Mouse (Mus musculus): ENCODE measurements around the gene Nup43. TPM values are rescaled to one million over a fixed set of nuclear protein-coding genes. Genes with fewer than 3 reads are reported as not detected.

Gene Nup43
- total and polyA plus RNA-seq, 3 experiments, result 1.8 to 53.4 (median 37.9) TPM

GRCm38 (mm10) chr10:7651057-7651456, 16.2 kb upstream of the Nup43 start:
- Histone ChIP-seq H3K27me3 (ENCODE audit: insufficient read depth, low read length) (no peaks in the 10 kb centered on the region), H3K9me3 (replicated peaks) (no peaks in the 10 kb centered on the region), H3K36me3 (replicated peaks) (peaks cover 78% of the 10 kb centered on the region), H3K4me1 (ENCODE audit: insufficient read depth, low read depth, low read length) (peaks cover 17% of the 10 kb centered on the region), H3K4me3 (ENCODE audit: low read depth, low read length) (no peak overlapping the region)
- DNase-seq (ENCODE audit: low spot score) (no peak), ATAC-seq (ENCODE audit: extremely low read depth, insufficient number of reproducible peaks, low FRiP score, poor library complexity, severe bottlenecking) (no peak)
- no peak for TF ChIP-seq TAL1 (conservative IDR thresholded peaks at IDR 0.05; ENCODE audit: low read depth, low read length)
- TF ChIP-seq POLR2AphosphoS5 (IDR thresholded peaks at IDR 0.05; ENCODE audit: insufficient replicate concordance, low read depth, low read length), result no peak
- no peak for TF ChIP-seq CTCF (IDR thresholded peaks at IDR 0.05; ENCODE audit: low read depth, low read length)
- TF ChIP-seq GATA2 (IDR thresholded peaks at IDR 0.05; ENCODE audit: borderline replicate concordance, low read depth, low read length), result no peak
- TF ChIP-seq GATA1 (IDR thresholded peaks at IDR 0.05; ENCODE audit: borderline replicate concordance, low read length), result no peak

- Histone ChIP-seq H3K27me3 (ENCODE audit: insufficient read depth, low read length) (no peaks in the 10 kb centered on the region), H3K4me3 (ENCODE audit: low read depth, low read length) (peak overlapping the region; percentile 98), H3K9me3 (replicated peaks) (no peaks in the 10 kb centered on the region), H3K4me1 (ENCODE audit: insufficient read depth, low read depth, low read length) (peaks cover 40% of the 10 kb centered on the region), H3K36me3 (replicated peaks) (peaks cover 16% of the 10 kb centered on the region)
- DNase-seq (ENCODE audit: low spot score) (peak; percentile 86), ATAC-seq (ENCODE audit: extremely low read depth, insufficient number of reproducible peaks, low FRiP score, poor library complexity, severe bottlenecking) (peak; percentile 42)
- TF ChIP-seq GATA2 (IDR thresholded peaks at IDR 0.05; ENCODE audit: borderline replicate concordance, low read depth, low read length), result no peak
- TF ChIP-seq POLR2AphosphoS5 (IDR thresholded peaks at IDR 0.05; ENCODE audit: insufficient replicate concordance, low read depth, low read length), result no peak
- no peak for TF ChIP-seq GATA1 (IDR thresholded peaks at IDR 0.05; ENCODE audit: borderline replicate concordance, low read length)
- TF ChIP-seq CTCF (IDR thresholded peaks at IDR 0.05; ENCODE audit: low read depth, low read length), result no peak
- no peak for TF ChIP-seq TAL1 (conservative IDR thresholded peaks at IDR 0.05; ENCODE audit: low read depth, low read length)
Observed at GRCm38 (mm10) chr10:7662471-7663141, 4.7 kb upstream of the Nup43 start.

- ATAC-seq (ENCODE audit: extremely low read depth, insufficient number of reproducible peaks, low FRiP score, poor library complexity, severe bottlenecking), result peak; percentile 25; the same call in 1 of the 2 replicates
- H3K9me3 ChIP-seq (replicated peaks), result no peaks in the 10 kb centered on the region
- peaks cover 10% of the 10 kb centered on the region for H3K36me3 ChIP-seq (replicated peaks)
- TF ChIP-seq GATA2 (IDR thresholded peaks at IDR 0.05; ENCODE audit: borderline replicate concordance, low read depth, low read length) (no peak), TAL1 (conservative IDR thresholded peaks at IDR 0.05; ENCODE audit: low read depth, low read length) (no peak), CTCF (IDR thresholded peaks at IDR 0.05; ENCODE audit: low read depth, low read length) (no peak), POLR2AphosphoS5 (IDR thresholded peaks at IDR 0.05; ENCODE audit: insufficient replicate concordance, low read depth, low read length) (no peak), GATA1 (IDR thresholded peaks at IDR 0.05; ENCODE audit: borderline replicate concordance, low read length) (no peak)
- no peaks in the 10 kb centered on the region for H3K27me3 ChIP-seq (ENCODE audit: insufficient read depth, low read length)
- DNase-seq (ENCODE audit: low spot score), result peak; percentile 92
- peak overlapping the region; percentile 98 for H3K4me3 ChIP-seq (ENCODE audit: low read depth, low read length)
- H3K4me1 ChIP-seq (ENCODE audit: insufficient read depth, low read depth, low read length), result peaks cover 43% of the 10 kb centered on the region
Observed at GRCm38 (mm10) chr10:7663159-7664026, 3.9 kb upstream of the Nup43 start.

- ATAC-seq (ENCODE audit: extremely low read depth, insufficient number of reproducible peaks, low FRiP score, poor library complexity, severe bottlenecking), result no peak
- Histone ChIP-seq H3K4me3 (ENCODE audit: low read depth, low read length) (peak overlapping the region; percentile 98), H3K27me3 (ENCODE audit: insufficient read depth, low read length) (no peaks in the 10 kb centered on the region), H3K4me1 (ENCODE audit: insufficient read depth, low read depth, low read length) (peaks cover 42% of the 10 kb centered on the region), H3K9me3 (replicated peaks) (no peaks in the 10 kb centered on the region), H3K36me3 (replicated peaks) (peaks cover 9% of the 10 kb centered on the region)
- DNase-seq (ENCODE audit: low spot score), result no peak
- TF ChIP-seq CTCF (IDR thresholded peaks at IDR 0.05; ENCODE audit: low read depth, low read length) (no peak), GATA1 (IDR thresholded peaks at IDR 0.05; ENCODE audit: borderline replicate concordance, low read length) (no peak), POLR2AphosphoS5 (IDR thresholded peaks at IDR 0.05; ENCODE audit: insufficient replicate concordance, low read depth, low read length) (no peak), GATA2 (IDR thresholded peaks at IDR 0.05; ENCODE audit: borderline replicate concordance, low read depth, low read length) (no peak), TAL1 (conservative IDR thresholded peaks at IDR 0.05; ENCODE audit: low read depth, low read length) (no peak)
Observed at GRCm38 (mm10) chr10:7664027-7664526, 3.2 kb upstream of the Nup43 start.

GRCm38 (mm10) chr10:7664889-7665288, 2.4 kb upstream of the Nup43 start:
- H3K4me3 ChIP-seq (ENCODE audit: low read depth, low read length), result no peak overlapping the region
- ATAC-seq (ENCODE audit: extremely low read depth, insufficient number of reproducible peaks, low FRiP score, poor library complexity, severe bottlenecking) (no peak), DNase-seq (ENCODE audit: low spot score) (no peak)
- no peaks in the 10 kb centered on the region for H3K9me3 ChIP-seq (replicated peaks)
- peaks cover 42% of the 10 kb centered on the region for H3K4me1 ChIP-seq (ENCODE audit: insufficient read depth, low read depth, low read length)
- H3K27me3 ChIP-seq (ENCODE audit: insufficient read depth, low read length), result no peaks in the 10 kb centered on the region
- TF ChIP-seq TAL1 (conservative IDR thresholded peaks at IDR 0.05; ENCODE audit: low read depth, low read length) (no peak), POLR2AphosphoS5 (IDR thresholded peaks at IDR 0.05; ENCODE audit: insufficient replicate concordance, low read depth, low read length) (no peak), CTCF (IDR thresholded peaks at IDR 0.05; ENCODE audit: low read depth, low read length) (no peak), GATA2 (IDR thresholded peaks at IDR 0.05; ENCODE audit: borderline replicate concordance, low read depth, low read length) (no peak), GATA1 (IDR thresholded peaks at IDR 0.05; ENCODE audit: borderline replicate concordance, low read length) (no peak)
- peaks cover 11% of the 10 kb centered on the region for H3K36me3 ChIP-seq (replicated peaks)

GRCm38 (mm10) chr10:7673673-7674072, 6.4 kb downstream of the Nup43 start:
- no peaks in the 10 kb centered on the region for H3K9me3 ChIP-seq (replicated peaks)
- ATAC-seq (ENCODE audit: extremely low read depth, insufficient number of reproducible peaks, low FRiP score, poor library complexity, severe bottlenecking) (peak; percentile 83), DNase-seq (ENCODE audit: low spot score) (no peak)
- H3K4me3 ChIP-seq (ENCODE audit: low read depth, low read length), result no peak overlapping the region
- peaks cover 23% of the 10 kb centered on the region for H3K4me1 ChIP-seq (ENCODE audit: insufficient read depth, low read depth, low read length)
- peaks cover 84% of the 10 kb centered on the region for H3K36me3 ChIP-seq (replicated peaks)
- peak; percentile 31; the same call in 1 of the 2 replicates for TF ChIP-seq CTCF (IDR thresholded peaks at IDR 0.05; ENCODE audit: low read depth, low read length)
- no peak for TF ChIP-seq GATA1 (IDR thresholded peaks at IDR 0.05; ENCODE audit: borderline replicate concordance, low read length)
- no peaks in the 10 kb centered on the region for H3K27me3 ChIP-seq (ENCODE audit: insufficient read depth, low read length)

Data from G1E (cell line).